Mouse (Mus musculus): Measurements from ENCODE around the gene Calcoco1. TPM values are rescaled to one million over a fixed set of nuclear protein-coding genes. Genes with fewer than 3 reads are reported as not detected.

The Calcoco1 gene
- polyA plus RNA-seq, 1 experiment from 2014 or later: 58.2 TPM

GRCm38 (mm10) chr15:102745387-102745786 lies 23.4 kb upstream of the Calcoco1 start:
- WGBS (ENCODE audit: missing documents): 43% methylated on average over 5 of the region's 5 CpGs
- no peaks in the 10 kb centered on the region for H3K36me3 ChIP-seq (ENCODE audit: inconsistent target)
- H3K79me2 ChIP-seq (ENCODE audit: inconsistent target): no peaks in the 10 kb centered on the region
- H3K4me3 ChIP-seq (ENCODE audit: inconsistent target): no peak overlapping the region
- H3K27ac ChIP-seq: no peak overlapping the region

- H3K36me3 ChIP-seq (ENCODE audit: inconsistent target): no peaks in the 10 kb centered on the region
- no peaks in the 10 kb centered on the region for H3K79me2 ChIP-seq (ENCODE audit: inconsistent target)
- no peak overlapping the region for H3K4me3 ChIP-seq (ENCODE audit: inconsistent target)
- 13% methylated on average over 9 of the region's 9 CpGs for WGBS (ENCODE audit: missing documents)
- H3K27ac ChIP-seq: no peak overlapping the region
Observed at GRCm38 (mm10) chr15:102744831-102745230, 22.9 kb upstream of the Calcoco1 start.

- WGBS (ENCODE audit: missing documents): 34% methylated on average over 7 of the region's 7 CpGs
- Histone ChIP-seq H3K27ac (no peak overlapping the region), H3K4me3 (ENCODE audit: inconsistent target) (no peak overlapping the region), H3K79me2 (ENCODE audit: inconsistent target) (no peaks in the 10 kb centered on the region), H3K36me3 (ENCODE audit: inconsistent target) (no peaks in the 10 kb centered on the region)
Observed at GRCm38 (mm10) chr15:102744416-102744815, 22.4 kb upstream of the Calcoco1 start.

GRCm38 (mm10) chr15:102743996-102744395 lies 22.0 kb upstream of the Calcoco1 start:
- H3K79me2 ChIP-seq (ENCODE audit: inconsistent target): no peaks in the 10 kb centered on the region
- no peak overlapping the region for H3K4me3 ChIP-seq (ENCODE audit: inconsistent target)
- 3% methylated on average over 14 of the region's 14 CpGs for WGBS (ENCODE audit: missing documents)
- no peak overlapping the region for H3K27ac ChIP-seq
- no peaks in the 10 kb centered on the region for H3K36me3 ChIP-seq (ENCODE audit: inconsistent target)

- Histone ChIP-seq H3K4me3 (ENCODE audit: inconsistent target) (no peak overlapping the region), H3K79me2 (ENCODE audit: inconsistent target) (no peaks in the 10 kb centered on the region), H3K36me3 (ENCODE audit: inconsistent target) (no peaks in the 10 kb centered on the region), H3K27ac (no peak overlapping the region)
- WGBS (ENCODE audit: missing documents): 30% methylated on average over 8 of the region's 8 CpGs
Observed at GRCm38 (mm10) chr15:102743196-102743595, 21.2 kb upstream of the Calcoco1 start.

GRCm38 (mm10) chr15:102742589-102742988 lies 20.6 kb upstream of the Calcoco1 start:
- WGBS (ENCODE audit: missing documents): 3% methylated on average over 10 of the region's 10 CpGs
- H3K4me3 ChIP-seq (ENCODE audit: inconsistent target): no peak overlapping the region
- no peaks in the 10 kb centered on the region for H3K36me3 ChIP-seq (ENCODE audit: inconsistent target)
- no peak overlapping the region for H3K27ac ChIP-seq
- no peaks in the 10 kb centered on the region for H3K79me2 ChIP-seq (ENCODE audit: inconsistent target)

- 23% methylated on average over 15 of the region's 15 CpGs for WGBS (ENCODE audit: missing documents)
- H3K79me2 ChIP-seq (ENCODE audit: inconsistent target): no peaks in the 10 kb centered on the region
- H3K4me3 ChIP-seq (ENCODE audit: inconsistent target): no peak overlapping the region
- no peaks in the 10 kb centered on the region for H3K36me3 ChIP-seq (ENCODE audit: inconsistent target)
- no peak overlapping the region for H3K27ac ChIP-seq
Observed at GRCm38 (mm10) chr15:102739520-102740297, 17.7 kb upstream of the Calcoco1 start.

- Histone ChIP-seq H3K36me3 (ENCODE audit: inconsistent target) (no peaks in the 10 kb centered on the region), H3K4me3 (ENCODE audit: inconsistent target) (no peak overlapping the region), H3K27ac (no peak overlapping the region), H3K79me2 (ENCODE audit: inconsistent target) (no peaks in the 10 kb centered on the region)
- 46% methylated on average over 2 of the region's 2 CpGs for WGBS (ENCODE audit: missing documents)
Observed at GRCm38 (mm10) chr15:102738434-102738833, 16.5 kb upstream of the Calcoco1 start.

- H3K36me3 ChIP-seq (ENCODE audit: inconsistent target): no peaks in the 10 kb centered on the region
- no peaks in the 10 kb centered on the region for H3K79me2 ChIP-seq (ENCODE audit: inconsistent target)
- H3K27ac ChIP-seq: no peak overlapping the region
- H3K4me3 ChIP-seq (ENCODE audit: inconsistent target): no peak overlapping the region
- WGBS (ENCODE audit: missing documents): 98% methylated on average over 19 of the region's 19 CpGs
Observed at GRCm38 (mm10) chr15:102737092-102737491, 15.1 kb upstream of the Calcoco1 start.

GRCm38 (mm10) chr15:102736127-102736944 lies 14.4 kb upstream of the Calcoco1 start:
- Histone ChIP-seq H3K27ac (no peak overlapping the region), H3K4me3 (ENCODE audit: inconsistent target) (no peak overlapping the region), H3K36me3 (ENCODE audit: inconsistent target) (no peaks in the 10 kb centered on the region), H3K79me2 (ENCODE audit: inconsistent target) (no peaks in the 10 kb centered on the region)
- 17% methylated on average over 27 of the region's 36 CpGs for whole genome bisulfite sequencing (ENCODE audit: missing documents)

GRCm38 (mm10) chr15:102735031-102735430 lies 13.1 kb upstream of the Calcoco1 start:
- no peak overlapping the region for H3K27ac ChIP-seq
- no peak overlapping the region for H3K4me3 ChIP-seq (ENCODE audit: inconsistent target)
- WGBS (ENCODE audit: missing documents): 58% methylated on average over 14 of the region's 14 CpGs
- H3K79me2 ChIP-seq (ENCODE audit: inconsistent target): no peaks in the 10 kb centered on the region
- H3K36me3 ChIP-seq (ENCODE audit: inconsistent target): no peaks in the 10 kb centered on the region

GRCm38 (mm10) chr15:102733759-102734531 lies 12.0 kb upstream of the Calcoco1 start:
- Histone ChIP-seq H3K4me3 (ENCODE audit: inconsistent target) (no peak overlapping the region), H3K27ac (no peak overlapping the region), H3K36me3 (ENCODE audit: inconsistent target) (no peaks in the 10 kb centered on the region), H3K79me2 (ENCODE audit: inconsistent target) (no peaks in the 10 kb centered on the region)
- WGBS (ENCODE audit: missing documents): 93% methylated on average over 28 of the region's 28 CpGs

GRCm38 (mm10) chr15:102733233-102733632 lies 11.3 kb upstream of the Calcoco1 start:
- no peaks in the 10 kb centered on the region for H3K36me3 ChIP-seq (ENCODE audit: inconsistent target)
- WGBS (ENCODE audit: missing documents): 87% methylated on average over 5 of the region's 5 CpGs
- no peaks in the 10 kb centered on the region for H3K79me2 ChIP-seq (ENCODE audit: inconsistent target)
- H3K27ac ChIP-seq: no peak overlapping the region
- H3K4me3 ChIP-seq (ENCODE audit: inconsistent target): no peak overlapping the region

- 94% methylated on average over 6 of the region's 6 CpGs for WGBS (ENCODE audit: missing documents)
- H3K79me2 ChIP-seq (ENCODE audit: inconsistent target): no peaks in the 10 kb centered on the region
Observed at GRCm38 (mm10) chr15:102732406-102732805, 10.4 kb upstream of the Calcoco1 start.

More at GRCm38 (mm10) chr15:102732406-102732805, 10.4 kb upstream of the Calcoco1 start:
- H3K36me3 ChIP-seq (ENCODE audit: inconsistent target): no peaks in the 10 kb centered on the region
- H3K4me3 ChIP-seq (ENCODE audit: inconsistent target): no peak overlapping the region
- no peak overlapping the region for H3K27ac ChIP-seq

Data from macrophage (primary cell).